Mouse (Mus musculus): ENCODE measurements around the gene Erc1. TPM values are rescaled to one million over a fixed set of nuclear protein-coding genes. Genes with fewer than 3 reads are reported as not detected.
A peak's percentile ranks its signal among the peaks of the same experiment; 100 is the strongest.

Erc1 gene
- polyA plus RNA-seq, 1 experiment from 2014 or later, result 18.7 TPM

DNA sequence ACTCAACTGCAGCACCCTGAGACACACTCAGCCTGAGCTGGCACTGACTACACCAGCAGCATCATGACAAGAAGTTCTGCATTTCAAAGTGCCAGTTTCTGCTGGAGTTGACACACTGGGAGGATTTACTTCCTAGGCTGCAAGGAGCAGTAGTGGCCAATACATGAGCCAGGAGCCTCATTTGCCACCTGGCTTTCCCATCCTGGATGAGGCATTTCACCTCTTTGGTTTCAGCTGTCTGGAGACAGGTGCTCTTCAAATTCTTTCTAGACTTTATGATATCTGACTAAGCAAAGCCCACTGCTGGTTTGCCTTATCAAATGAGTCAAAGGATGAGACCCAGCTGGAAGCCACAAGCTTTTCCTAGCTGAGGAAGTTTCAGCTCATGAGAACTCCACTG lies 260.5 kb downstream of the Erc1 start:
- H3K9ac ChIP-seq, result no peak overlapping the region
- no peak overlapping the region for H3K4me3 ChIP-seq
- H3K4me2 ChIP-seq, result no peak overlapping the region
- no peak for ATAC-seq (ENCODE audit: insufficient number of reproducible peaks, low FRiP score)
- H3K27me3 ChIP-seq (replicated peaks), result no peaks in the 10 kb centered on the region
- no peaks in the 10 kb centered on the region for H3K36me3 ChIP-seq
- H3K27ac ChIP-seq (ENCODE audit: poor library complexity, severe bottlenecking), result no peak overlapping the region
- no peaks in the 10 kb centered on the region for H3K9me3 ChIP-seq (replicated peaks)
- peaks cover 77% of the 10 kb centered on the region for H3K4me1 ChIP-seq (replicated peaks)

DNA sequence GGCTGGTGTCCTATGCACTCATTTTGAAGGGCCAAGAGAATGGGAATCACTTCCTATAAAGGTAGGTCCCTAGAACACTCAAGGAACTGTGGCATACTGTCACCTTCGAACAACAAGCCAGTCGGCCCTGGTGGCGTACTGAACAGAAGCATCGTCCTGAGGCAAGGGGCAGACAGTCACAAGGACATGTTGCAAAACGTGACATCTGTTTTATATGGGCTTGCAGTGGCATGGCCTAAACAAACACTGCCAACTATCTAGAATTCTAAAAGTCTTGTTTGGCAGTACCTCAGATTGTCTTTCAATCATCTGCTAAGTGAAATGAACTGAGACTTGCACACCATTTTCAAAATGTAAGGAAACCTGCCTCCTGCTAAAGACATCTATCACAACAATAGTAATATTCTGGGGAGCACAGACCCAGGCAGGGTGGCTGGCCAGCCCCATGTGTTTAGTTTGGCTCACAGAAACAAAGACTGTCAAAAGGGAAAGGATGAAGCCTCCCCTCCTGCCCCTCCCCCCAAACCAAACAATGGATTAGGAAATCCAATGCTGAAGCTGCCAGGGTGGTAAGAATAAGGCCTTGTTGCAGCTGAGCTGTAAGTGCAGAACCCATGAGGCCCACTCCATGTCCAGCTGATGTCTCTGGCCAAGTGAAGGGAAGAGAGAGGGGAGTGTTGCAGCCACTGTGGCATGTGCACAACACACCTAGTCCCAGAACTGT lies 262.2 kb downstream of the Erc1 start:
- 60% methylated on average over 5 of the region's 5 CpGs for WGBS
- Histone ChIP-seq H3K27me3 (replicated peaks) (no peaks in the 10 kb centered on the region), H3K9me3 (replicated peaks) (no peaks in the 10 kb centered on the region), H3K27ac (ENCODE audit: poor library complexity, severe bottlenecking) (peak overlapping the region; percentile 40), H3K9ac (no peak overlapping the region), H3K36me3 (no peaks in the 10 kb centered on the region), H3K4me2 (no peak overlapping the region), H3K4me3 (no peak overlapping the region), H3K4me1 (replicated peaks) (peaks cover 72% of the 10 kb centered on the region)
- peak; percentile 44; the same call in 1 of the 2 replicates for ATAC-seq (ENCODE audit: insufficient number of reproducible peaks, low FRiP score)

DNA sequence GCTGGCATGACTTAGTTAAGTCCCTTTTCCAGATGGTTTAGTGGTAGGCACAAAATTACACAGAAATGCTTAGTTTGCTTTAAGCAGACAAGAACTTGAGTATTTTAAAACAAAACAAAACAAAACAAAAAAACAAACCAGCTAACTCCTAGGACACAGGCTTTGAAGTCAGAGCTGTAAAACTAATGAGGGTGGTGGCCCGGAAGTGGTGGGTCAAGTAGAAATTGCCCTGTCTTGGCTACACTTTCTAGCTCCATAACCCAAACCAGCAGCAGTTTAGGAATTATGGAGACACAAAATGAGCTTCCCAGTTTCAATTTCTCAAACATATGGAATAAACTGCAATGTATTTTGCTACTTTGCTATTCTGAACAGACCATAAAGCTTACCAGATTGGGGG lies 263.9 kb downstream of the Erc1 start:
- no peak overlapping the region for H3K27ac ChIP-seq (ENCODE audit: poor library complexity, severe bottlenecking)
- H3K9ac ChIP-seq, result no peak overlapping the region
- no peaks in the 10 kb centered on the region for H3K36me3 ChIP-seq
- no peaks in the 10 kb centered on the region for H3K27me3 ChIP-seq (replicated peaks)
- no peak for ATAC-seq (ENCODE audit: insufficient number of reproducible peaks, low FRiP score)
- 77% methylated on average over 1 of the region's 1 CpGs for WGBS
- H3K4me1 ChIP-seq (replicated peaks), result peaks cover 58% of the 10 kb centered on the region
- no peak overlapping the region for H3K4me3 ChIP-seq
- no peaks in the 10 kb centered on the region for H3K9me3 ChIP-seq (replicated peaks)
- H3K4me2 ChIP-seq, result no peak overlapping the region

DNA sequence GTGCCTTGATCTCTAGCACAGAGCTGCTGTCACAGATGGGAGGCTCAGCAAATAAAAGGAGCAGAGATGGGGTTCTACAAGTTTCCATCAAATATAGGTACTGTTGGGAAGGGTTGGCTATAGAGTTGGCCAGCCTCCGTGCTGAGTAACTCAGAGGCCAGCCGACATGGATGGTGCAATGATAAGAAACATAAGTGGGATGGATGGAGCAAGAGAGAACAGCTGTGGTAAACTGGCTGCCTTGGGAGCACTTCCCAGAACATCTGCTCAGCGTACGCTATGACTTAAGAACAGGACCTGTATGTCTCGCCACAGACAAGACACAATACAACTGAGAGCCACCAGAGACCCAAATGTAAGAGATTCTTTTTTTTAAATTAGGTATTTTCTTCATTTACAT lies 264.8 kb downstream of the Erc1 start:
- 84% methylated on average over 5 of the region's 5 CpGs for WGBS
- H3K4me2 ChIP-seq, result no peak overlapping the region
- H3K9me3 ChIP-seq (replicated peaks), result no peaks in the 10 kb centered on the region
- no peak overlapping the region for H3K9ac ChIP-seq
- no peak overlapping the region for H3K4me3 ChIP-seq
- ATAC-seq (ENCODE audit: insufficient number of reproducible peaks, low FRiP score), result no peak
- no peaks in the 10 kb centered on the region for H3K27me3 ChIP-seq (replicated peaks)
- no peak overlapping the region for H3K27ac ChIP-seq (ENCODE audit: poor library complexity, severe bottlenecking)
- no peaks in the 10 kb centered on the region for H3K36me3 ChIP-seq
- H3K4me1 ChIP-seq (replicated peaks), result peaks cover 50% of the 10 kb centered on the region

DNA sequence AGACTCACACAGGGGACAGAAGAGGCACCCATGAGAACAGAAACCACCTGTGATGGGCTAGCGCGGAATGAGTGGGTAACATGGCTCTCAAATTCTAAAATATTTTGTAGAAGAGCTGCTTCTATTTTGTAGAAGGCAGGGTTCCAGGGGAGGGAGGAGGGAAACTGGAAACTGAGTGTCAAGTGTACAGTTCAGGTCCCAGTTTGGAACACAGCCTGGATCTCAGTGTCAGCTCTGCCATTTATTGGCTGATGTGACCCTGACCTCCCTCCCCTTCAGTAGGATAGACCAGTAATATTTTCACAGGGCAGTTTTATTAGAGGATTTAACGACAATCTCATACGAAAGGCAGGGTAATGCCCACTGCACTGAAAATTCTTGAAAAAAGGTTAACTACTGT lies 271.3 kb downstream of the Erc1 start:
- Histone ChIP-seq H3K9me3 (replicated peaks) (no peaks in the 10 kb centered on the region), H3K36me3 (peaks cover 34% of the 10 kb centered on the region), H3K4me2 (no peak overlapping the region), H3K27ac (ENCODE audit: poor library complexity, severe bottlenecking) (no peak overlapping the region), H3K27me3 (replicated peaks) (no peaks in the 10 kb centered on the region), H3K9ac (no peak overlapping the region), H3K4me3 (no peak overlapping the region), H3K4me1 (replicated peaks) (peaks cover 12% of the 10 kb centered on the region)
- ATAC-seq (ENCODE audit: insufficient number of reproducible peaks, low FRiP score), result no peak
- 96% methylated on average over 4 of the region's 4 CpGs for WGBS

DNA sequence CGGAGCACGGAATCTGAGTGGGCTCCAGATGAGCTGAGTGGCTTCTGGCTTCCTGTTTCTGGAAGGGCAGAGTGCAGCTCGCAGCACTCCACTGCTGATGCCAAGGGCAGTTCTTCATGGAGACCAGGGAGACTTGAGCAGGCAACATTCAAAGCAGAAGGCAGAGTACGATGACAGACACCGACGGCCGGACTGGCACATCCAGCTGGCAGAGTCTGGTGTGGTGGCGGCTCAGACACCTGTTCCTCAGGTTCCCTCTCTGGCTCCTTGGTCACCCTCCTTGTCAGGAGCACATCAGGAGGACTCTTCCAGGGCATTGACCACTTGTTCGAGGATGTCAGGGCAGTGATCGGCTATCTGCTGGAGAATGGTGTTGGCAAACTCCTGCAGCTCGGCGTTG lies 272.6 kb downstream of the Erc1 start:
- 93% methylated on average over 12 of the region's 12 CpGs for WGBS
- H3K9ac ChIP-seq, result no peak overlapping the region
- ATAC-seq (ENCODE audit: insufficient number of reproducible peaks, low FRiP score), result no peak
- H3K9me3 ChIP-seq (replicated peaks), result no peaks in the 10 kb centered on the region
- H3K4me2 ChIP-seq, result no peak overlapping the region
- no peaks in the 10 kb centered on the region for H3K27me3 ChIP-seq (replicated peaks)
- no peak overlapping the region for H3K4me3 ChIP-seq
- H3K27ac ChIP-seq (ENCODE audit: poor library complexity, severe bottlenecking), result no peak overlapping the region
- peaks cover 16% of the 10 kb centered on the region for H3K4me1 ChIP-seq (replicated peaks)
- H3K36me3 ChIP-seq, result peaks cover 34% of the 10 kb centered on the region

DNA sequence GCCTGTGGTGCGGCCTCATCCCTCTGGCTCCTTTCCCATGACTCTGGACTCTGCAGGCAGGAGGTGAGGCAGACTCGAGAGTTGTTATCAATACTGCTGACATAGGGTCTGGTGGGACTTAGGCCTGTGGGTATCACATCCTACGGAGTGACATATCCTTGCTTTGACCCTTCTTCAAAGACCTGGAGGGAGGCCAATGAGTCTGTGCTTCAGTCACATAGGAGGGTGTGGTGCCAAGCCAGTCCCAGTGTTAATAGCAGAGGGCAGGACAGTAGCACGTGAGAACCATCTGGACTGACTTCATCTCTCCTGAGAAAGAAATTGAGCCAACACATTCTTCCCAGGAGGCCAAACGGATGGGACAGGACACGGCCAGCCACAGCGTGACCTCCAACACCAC lies 275.7 kb downstream of the Erc1 start:
- Histone ChIP-seq H3K9me3 (replicated peaks) (no peaks in the 10 kb centered on the region), H3K27me3 (replicated peaks) (no peaks in the 10 kb centered on the region), H3K27ac (ENCODE audit: poor library complexity, severe bottlenecking) (peak overlapping the region; percentile 50; the same call in 1 of the 2 replicates), H3K4me1 (replicated peaks) (peaks cover 16% of the 10 kb centered on the region), H3K4me3 (no peak overlapping the region), H3K36me3 (peaks cover 34% of the 10 kb centered on the region), H3K4me2 (no peak overlapping the region), H3K9ac (no peak overlapping the region)
- ATAC-seq (ENCODE audit: insufficient number of reproducible peaks, low FRiP score), result peak; percentile 47; the same call in 1 of the 2 replicates
- WGBS, result 37% methylated on average over 7 of the region's 7 CpGs

DNA sequence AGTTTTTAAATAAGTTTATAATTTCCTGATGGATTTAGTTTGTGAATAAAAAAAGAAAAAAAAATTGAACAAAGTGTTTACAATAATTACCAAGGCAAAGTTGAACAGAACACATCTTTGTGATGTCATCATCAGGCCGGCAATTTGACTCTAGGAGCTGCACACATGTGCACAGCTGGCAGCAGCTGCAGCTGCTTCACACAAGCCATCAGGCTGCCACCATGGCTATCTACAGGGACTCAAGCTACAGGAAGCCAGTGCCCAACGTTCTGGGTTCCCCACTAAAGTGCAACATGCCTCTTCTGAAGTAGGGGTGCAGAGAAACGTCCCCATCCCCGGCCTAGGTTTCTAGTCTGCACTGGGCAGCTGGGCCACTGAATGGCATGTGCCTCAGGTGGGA lies 277.2 kb downstream of the Erc1 start:
- 80% methylated on average over 4 of the region's 4 CpGs for WGBS
- H3K27me3 ChIP-seq (replicated peaks), result no peaks in the 10 kb centered on the region
- no peak for ATAC-seq (ENCODE audit: insufficient number of reproducible peaks, low FRiP score)
- H3K4me1 ChIP-seq (replicated peaks), result peaks cover 20% of the 10 kb centered on the region
- H3K4me3 ChIP-seq, result no peak overlapping the region
- H3K36me3 ChIP-seq, result peaks cover 34% of the 10 kb centered on the region
- no peak overlapping the region for H3K27ac ChIP-seq (ENCODE audit: poor library complexity, severe bottlenecking)
- no peaks in the 10 kb centered on the region for H3K9me3 ChIP-seq (replicated peaks)
- no peak overlapping the region for H3K9ac ChIP-seq
- H3K4me2 ChIP-seq, result no peak overlapping the region

DNA sequence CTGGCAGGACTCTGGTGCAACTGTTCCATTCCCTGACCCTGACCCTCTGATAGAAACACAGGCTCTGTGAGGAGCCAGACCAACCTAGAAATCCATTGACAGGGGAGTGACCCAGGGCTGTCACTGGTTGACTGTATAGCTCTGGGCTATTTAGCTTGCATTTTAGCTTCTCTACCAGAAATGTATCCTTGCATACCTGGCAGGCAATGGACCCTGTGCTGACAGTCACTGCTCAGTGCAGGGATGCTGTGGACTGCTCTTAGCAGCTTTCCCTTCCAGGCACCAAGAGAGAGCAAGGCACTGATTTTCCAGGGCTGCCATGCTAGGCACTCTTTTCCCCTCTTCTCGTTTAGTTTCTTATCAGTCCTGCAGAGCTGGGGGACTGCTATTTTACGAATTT lies 279.6 kb downstream of the Erc1 start:
- no peak overlapping the region for H3K4me2 ChIP-seq
- 32% methylated on average over 2 of the region's 2 CpGs for WGBS
- H3K36me3 ChIP-seq, result peaks cover 12% of the 10 kb centered on the region
- ATAC-seq (ENCODE audit: insufficient number of reproducible peaks, low FRiP score), result no peak
- H3K27ac ChIP-seq (ENCODE audit: poor library complexity, severe bottlenecking), result no peak overlapping the region
- H3K9me3 ChIP-seq (replicated peaks), result no peaks in the 10 kb centered on the region
- H3K27me3 ChIP-seq (replicated peaks), result no peaks in the 10 kb centered on the region
- no peak overlapping the region for H3K4me3 ChIP-seq
- peaks cover 20% of the 10 kb centered on the region for H3K4me1 ChIP-seq (replicated peaks)
- no peak overlapping the region for H3K9ac ChIP-seq

DNA sequence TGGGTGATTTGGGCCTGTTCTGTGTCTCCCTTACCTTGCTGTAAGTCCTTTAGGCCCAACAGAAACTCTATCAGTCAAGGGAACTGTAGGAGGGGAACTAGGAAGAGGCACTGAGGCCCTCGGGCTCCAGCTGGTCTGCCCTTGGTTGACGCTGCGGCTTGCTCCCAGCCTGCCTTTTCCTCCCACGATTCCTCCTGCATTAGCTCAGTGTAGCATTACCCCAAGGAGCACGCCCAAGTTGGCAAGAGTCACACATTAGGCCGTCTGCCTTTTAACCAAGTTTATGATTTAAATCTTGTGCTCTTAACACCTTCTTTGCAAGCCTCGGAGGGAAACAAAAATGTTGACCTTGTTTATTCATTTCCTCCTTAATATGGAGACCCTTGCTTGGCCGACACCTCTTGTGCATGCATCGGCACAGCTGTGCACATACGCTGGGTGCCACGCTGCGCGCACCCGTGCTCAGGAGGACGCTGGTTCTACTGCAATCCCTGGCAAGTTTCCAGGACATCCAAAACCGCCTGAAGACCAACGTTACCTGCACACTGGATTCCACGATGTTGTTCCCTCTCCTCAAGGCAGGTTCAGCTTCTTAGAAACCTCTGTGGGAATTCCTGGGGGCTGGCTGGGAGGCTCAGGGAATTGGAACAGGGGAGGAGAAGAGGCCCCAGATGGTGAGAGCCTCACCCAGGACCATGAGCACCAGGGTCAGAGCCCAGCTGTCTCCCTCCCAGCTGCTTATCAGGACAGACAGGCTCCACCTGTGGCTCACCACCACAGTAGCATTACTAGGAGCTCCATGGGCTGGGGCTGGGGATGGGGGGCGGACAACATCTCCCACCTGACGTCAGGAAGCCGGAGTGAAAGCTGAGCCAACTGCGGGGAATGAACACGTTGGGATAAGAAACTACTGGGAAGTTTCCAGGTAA lies 282.3 kb downstream of the Erc1 start:
- H3K27ac ChIP-seq (ENCODE audit: poor library complexity, severe bottlenecking), result no peak overlapping the region
- ATAC-seq (ENCODE audit: insufficient number of reproducible peaks, low FRiP score), result no peak
- WGBS, result 72% methylated on average over 23 of the region's 23 CpGs

DNA sequence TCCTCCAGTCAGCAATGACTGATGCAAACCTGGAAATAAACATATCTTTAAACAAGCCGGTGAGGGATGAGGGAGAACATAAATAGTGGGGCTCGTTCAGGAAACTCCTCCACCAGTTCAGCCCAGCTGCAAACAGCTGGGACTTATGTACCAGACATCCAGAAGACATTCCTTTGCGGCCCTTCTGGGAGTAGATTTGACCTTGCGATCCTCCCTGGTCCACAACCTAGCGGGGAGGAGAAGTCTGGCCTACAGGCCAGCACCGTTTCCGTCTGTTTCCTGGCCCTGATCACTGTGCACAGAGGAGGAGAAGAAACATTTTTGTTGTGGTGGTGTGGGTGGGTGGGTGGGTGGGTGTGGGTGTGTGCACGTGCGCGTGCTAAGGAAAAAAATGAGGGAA lies 285.4 kb downstream of the Erc1 start:
- Histone ChIP-seq H3K9me3 (replicated peaks) (no peaks in the 10 kb centered on the region), H3K27me3 (replicated peaks) (no peaks in the 10 kb centered on the region), H3K27ac (ENCODE audit: poor library complexity, severe bottlenecking) (no peak overlapping the region), H3K4me3 (no peak overlapping the region), H3K9ac (no peak overlapping the region), H3K4me1 (replicated peaks) (peaks cover 20% of the 10 kb centered on the region), H3K36me3 (no peaks in the 10 kb centered on the region), H3K4me2 (no peak overlapping the region)
- no peak for ATAC-seq (ENCODE audit: insufficient number of reproducible peaks, low FRiP score)
- WGBS, result 63% methylated on average over 10 of the region's 10 CpGs

More for the DNA sequence above, 282.3 kb downstream of the Erc1 start:
- Histone ChIP-seq H3K27me3 (replicated peaks) (no peaks in the 10 kb centered on the region), H3K36me3 (0 out of 2 replicates have a peak, but pooled peaks cover 6% of the 10 kb centered on the region), H3K4me1 (replicated peaks) (peaks cover 9% of the 10 kb centered on the region; the same call in 1 of the 2 replicates), H3K4me2 (no peak overlapping the region), H3K9ac (no peak overlapping the region), H3K4me3 (no peak overlapping the region), H3K9me3 (replicated peaks) (no peaks in the 10 kb centered on the region)
